Mouse (Mus musculus): ENCODE data around the gene Tpcn1. TPM values are rescaled to one million over a fixed set of nuclear protein-coding genes. Genes with fewer than 3 reads are reported as not detected.

Gene Tpcn1
- total RNA-seq, 2 experiments from 2014 or later, result 47.6 to 50.9 TPM

GRCm38 (mm10) chr5:120586741-120587615 lies 1.5 kb downstream of the Tpcn1 start:
- intact Hi-C loops (cut with DNase I; ENCODE audit: low total_unique reads), result no loop called here
- no peak for DNase-seq

- no peak for DNase-seq
- intact Hi-C loops (cut with DNase I; ENCODE audit: low total_unique reads), result no loop called here
Observed at GRCm38 (mm10) chr5:120584968-120585367, 3.5 kb downstream of the Tpcn1 start.

- no peak for DNase-seq
- intact Hi-C loops (cut with DNase I; ENCODE audit: low total_unique reads), result no loop called here
Observed at GRCm38 (mm10) chr5:120583511-120583910, 5.0 kb downstream of the Tpcn1 start.

- DNase-seq, result no peak
- intact Hi-C loops (cut with DNase I; ENCODE audit: low total_unique reads), result no loop called here
Observed at GRCm38 (mm10) chr5:120582002-120582401, 6.5 kb downstream of the Tpcn1 start.

GRCm38 (mm10) chr5:120579898-120580626 lies 8.4 kb downstream of the Tpcn1 start:
- intact Hi-C loops (cut with DNase I; ENCODE audit: low total_unique reads), result no loop called here
- no peak for DNase-seq

- intact Hi-C loops (cut with DNase I; ENCODE audit: low total_unique reads), result no loop called here
- peak; percentile 81 for DNase-seq
Observed at GRCm38 (mm10) chr5:120579211-120579897, 9.1 kb downstream of the Tpcn1 start.

GRCm38 (mm10) chr5:120578504-120579081 lies 9.9 kb downstream of the Tpcn1 start:
- peak; percentile 72 for DNase-seq
- intact Hi-C loops (cut with DNase I; ENCODE audit: low total_unique reads), result no loop called here

- no peak for DNase-seq
Observed at GRCm38 (mm10) chr5:120577935-120578441, 10.5 kb downstream of the Tpcn1 start.

GRCm38 (mm10) chr5:120576781-120577301 lies 11.6 kb downstream of the Tpcn1 start:
- intact Hi-C loops (cut with DNase I; ENCODE audit: low total_unique reads), result no loop called here
- no peak for DNase-seq

More at GRCm38 (mm10) chr5:120577935-120578441, 10.5 kb downstream of the Tpcn1 start:
- intact Hi-C loops (cut with DNase I; ENCODE audit: low total_unique reads), result no loop called here

- no peak for DNase-seq
- intact Hi-C loops (cut with DNase I; ENCODE audit: low total_unique reads), result no loop called here
Observed at GRCm38 (mm10) chr5:120574469-120575063, 13.9 kb downstream of the Tpcn1 start.

GRCm38 (mm10) chr5:120571056-120571740 lies 17.3 kb downstream of the Tpcn1 start:
- intact Hi-C loops (cut with DNase I; ENCODE audit: low total_unique reads), result no loop called here

GRCm38 (mm10) chr5:120570289-120570897 lies 18.1 kb downstream of the Tpcn1 start:
- DNase-seq, result no peak
- intact Hi-C loops (cut with DNase I; ENCODE audit: low total_unique reads), result no loop called here

More at GRCm38 (mm10) chr5:120571056-120571740, 17.3 kb downstream of the Tpcn1 start:
- peak; percentile 38 for DNase-seq

GRCm38 (mm10) chr5:120569791-120570190 lies 18.7 kb downstream of the Tpcn1 start:
- no peak for DNase-seq
- intact Hi-C loops (cut with DNase I; ENCODE audit: low total_unique reads), result no loop called here

- intact Hi-C loops (cut with DNase I; ENCODE audit: low total_unique reads), result no loop called here
- no peak for DNase-seq
Observed at GRCm38 (mm10) chr5:120568964-120569363, 19.5 kb downstream of the Tpcn1 start.

- intact Hi-C loops (cut with DNase I; ENCODE audit: low total_unique reads), result no loop called here
- peak; percentile 58 for DNase-seq
Observed at GRCm38 (mm10) chr5:120568336-120568768, 20.1 kb downstream of the Tpcn1 start.

- DNase-seq, result no peak
- intact Hi-C loops (cut with DNase I; ENCODE audit: low total_unique reads), result no loop called here
Observed at GRCm38 (mm10) chr5:120567761-120568211, 20.7 kb downstream of the Tpcn1 start.

GRCm38 (mm10) chr5:120567253-120567701 lies 21.2 kb downstream of the Tpcn1 start:
- intact Hi-C loops (cut with DNase I; ENCODE audit: low total_unique reads), result no loop called here
- DNase-seq, result peak; percentile 86
